Mouse (Mus musculus): Measurements from ENCODE around the gene Uox.

Uox gene

GRCm38 (mm10) chr3:146583908-146584307 lies 13.7 kb downstream of the Uox start:
- DNase-seq (ENCODE audit: low spot score), result no peak

GRCm38 (mm10) chr3:146586616-146587015 lies 16.4 kb downstream of the Uox start:
- DNase-seq (ENCODE audit: low spot score), result peak; percentile 63

- no peak for DNase-seq (ENCODE audit: low spot score)
Observed at GRCm38 (mm10) chr3:146589523-146589922, 19.3 kb downstream of the Uox start.

DNA sequence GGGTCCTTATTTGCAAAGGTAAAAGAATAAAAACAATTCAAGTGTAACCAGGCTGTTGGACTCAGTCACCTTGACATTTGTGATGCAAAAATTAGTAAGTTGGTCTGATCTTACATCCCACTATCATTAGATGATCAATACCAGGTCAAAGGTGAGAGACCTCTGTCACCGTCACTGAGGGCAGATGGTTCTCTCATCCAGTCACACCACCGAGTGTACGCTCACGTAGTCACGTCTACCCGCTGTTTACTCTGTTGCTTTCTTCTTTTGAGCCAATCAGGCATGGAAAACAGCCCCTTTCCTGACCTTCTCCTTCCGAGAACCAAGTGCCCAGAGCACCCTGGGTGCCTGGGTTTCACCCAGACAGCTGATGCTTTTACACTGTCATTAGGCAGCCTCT lies 20.9 kb downstream of the Uox start:
- no peak for DNase-seq (ENCODE audit: low spot score)

DNA sequence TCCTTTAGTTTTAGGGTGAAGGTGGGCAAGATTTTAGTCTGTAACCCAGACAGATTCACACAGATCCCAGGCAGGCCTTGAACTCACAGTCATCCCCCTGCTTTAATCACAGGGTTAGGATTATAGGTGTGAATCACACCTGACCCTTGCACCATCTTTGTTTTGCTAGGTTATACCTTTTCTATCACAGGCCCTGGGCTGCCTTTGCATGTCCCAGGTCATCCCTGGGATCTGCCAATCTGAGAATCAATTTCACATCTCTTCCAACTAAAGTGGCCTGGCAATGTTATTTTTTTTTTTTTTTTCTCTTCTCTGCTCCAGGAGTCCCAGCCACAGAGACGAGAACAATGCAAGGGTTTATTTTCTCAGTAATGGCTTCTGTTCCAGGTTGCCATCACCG lies 21.4 kb downstream of the Uox start:
- DNase-seq (ENCODE audit: low spot score), result no peak

GRCm38 (mm10) chr3:146595440-146595839 lies 25.2 kb downstream of the Uox start:
- no peak for DNase-seq (ENCODE audit: low spot score)

GRCm38 (mm10) chr3:146596387-146596786 lies 26.2 kb downstream of the Uox start:
- no peak for DNase-seq (ENCODE audit: low spot score)

DNA sequence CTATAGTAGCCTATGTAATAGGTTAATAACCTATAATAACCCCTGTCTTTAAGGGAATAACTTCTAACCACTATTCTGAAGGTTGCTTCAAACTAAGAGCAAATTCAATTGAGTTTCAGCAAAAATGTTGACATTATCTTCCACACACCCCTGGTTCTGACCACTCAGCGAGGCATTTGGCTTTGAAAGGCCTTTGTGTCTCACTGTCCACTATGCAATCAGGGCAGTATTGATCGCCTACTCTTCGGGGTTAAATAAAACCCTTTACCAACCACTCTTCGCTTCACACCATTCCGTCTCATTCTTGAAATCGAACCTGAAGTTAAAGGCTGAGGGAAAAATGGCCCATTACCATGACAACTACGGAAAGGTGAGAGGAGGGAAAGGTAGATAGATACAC lies 26.6 kb downstream of the Uox start:
- no peak for DNase-seq (ENCODE audit: low spot score)

DNA sequence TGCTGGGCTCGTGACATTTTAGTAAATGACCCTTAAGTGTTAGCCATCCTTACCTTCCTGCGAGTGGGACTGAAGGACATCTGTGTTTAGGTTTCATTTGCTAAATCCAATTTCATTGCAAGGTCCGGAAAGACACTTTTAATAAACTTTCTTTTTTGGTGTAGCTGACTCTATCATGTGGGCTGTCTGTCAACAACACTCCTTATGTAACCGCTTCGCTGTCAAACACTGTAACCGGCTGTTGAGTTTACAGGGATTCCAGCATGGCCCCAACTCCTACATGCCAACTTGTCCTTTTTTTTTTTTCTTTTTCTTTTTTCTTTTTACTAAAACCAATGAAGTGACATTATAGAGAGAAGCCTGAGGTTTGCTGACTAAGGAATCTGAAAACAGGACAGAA lies 28.2 kb downstream of the Uox start:
- no peak for DNase-seq (ENCODE audit: low spot score)

DNA sequence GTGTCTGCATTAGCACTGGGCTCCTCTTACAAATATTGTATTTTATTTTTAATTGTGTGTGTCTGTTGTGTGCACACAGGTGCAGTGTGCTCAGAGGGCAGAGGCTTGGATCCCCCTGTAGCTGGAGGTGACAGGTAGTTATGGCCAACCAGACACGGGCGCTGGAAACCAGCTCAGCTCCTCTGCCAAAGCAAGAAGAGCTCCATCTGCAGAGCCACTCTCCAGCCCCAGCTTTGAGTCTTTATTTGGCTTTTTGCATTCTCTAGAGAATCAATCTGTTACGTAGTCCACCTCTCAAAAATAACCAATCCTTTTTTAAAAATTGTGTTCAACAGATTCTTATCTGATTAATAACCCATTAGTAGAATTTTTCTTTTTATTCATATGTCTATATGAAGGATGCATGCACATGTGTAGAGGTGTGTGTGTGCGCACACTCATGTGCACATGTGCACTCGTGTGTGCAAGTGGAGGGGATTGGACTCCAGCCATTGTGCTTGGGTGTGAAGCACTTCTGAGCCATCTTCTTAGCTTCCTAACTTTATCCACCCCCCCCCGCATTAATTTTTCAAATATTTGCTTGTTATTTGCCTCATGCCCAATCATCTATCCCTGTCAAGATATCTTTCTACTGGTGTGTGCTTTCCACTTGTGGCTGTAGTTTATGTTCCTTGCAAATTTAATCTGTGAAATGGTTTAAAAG lies 29.1 kb downstream of the Uox start:
- DNase-seq (ENCODE audit: low spot score), result no peak

DNA sequence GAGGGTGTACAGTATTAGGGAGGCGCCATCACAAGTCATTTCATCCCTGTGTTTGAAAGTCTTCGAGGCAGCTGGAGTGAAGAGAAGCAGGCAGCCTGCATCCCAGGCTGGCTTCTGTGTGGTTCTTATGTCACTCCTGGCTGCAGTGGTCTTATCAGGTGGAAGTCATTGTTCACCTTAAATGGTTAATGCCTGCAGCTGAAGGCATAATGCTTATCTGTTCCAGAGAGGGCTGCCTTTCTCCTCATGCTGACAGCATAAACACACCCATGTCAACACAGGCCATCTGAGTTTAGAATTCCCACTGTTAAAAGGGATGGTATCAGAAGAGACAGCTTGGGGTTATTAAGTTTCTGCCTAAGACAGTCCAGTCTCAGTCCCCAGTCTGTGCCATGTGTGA lies 31.0 kb downstream of the Uox start:
- DNase-seq (ENCODE audit: low spot score), result no peak

DNA sequence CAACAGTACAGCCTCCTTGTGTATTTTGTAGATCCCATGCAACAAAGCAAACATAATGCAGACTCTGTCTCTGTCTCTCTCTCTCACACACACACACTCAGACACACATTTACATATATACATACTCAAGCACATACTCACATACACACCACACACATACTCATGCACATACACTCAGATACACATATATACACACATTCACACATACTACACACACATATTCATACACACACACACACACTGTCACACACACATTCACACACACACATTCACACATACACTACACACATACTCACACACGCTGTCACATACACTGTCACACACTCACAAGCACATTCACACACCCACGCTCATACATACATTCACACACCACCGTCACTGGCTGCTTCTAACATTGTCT lies 32.3 kb downstream of the Uox start:
- no peak for DNase-seq (ENCODE audit: low spot score)

GRCm38 (mm10) chr3:146604647-146605046 lies 34.4 kb downstream of the Uox start:
- DNase-seq (ENCODE audit: low spot score), result no peak

DNA sequence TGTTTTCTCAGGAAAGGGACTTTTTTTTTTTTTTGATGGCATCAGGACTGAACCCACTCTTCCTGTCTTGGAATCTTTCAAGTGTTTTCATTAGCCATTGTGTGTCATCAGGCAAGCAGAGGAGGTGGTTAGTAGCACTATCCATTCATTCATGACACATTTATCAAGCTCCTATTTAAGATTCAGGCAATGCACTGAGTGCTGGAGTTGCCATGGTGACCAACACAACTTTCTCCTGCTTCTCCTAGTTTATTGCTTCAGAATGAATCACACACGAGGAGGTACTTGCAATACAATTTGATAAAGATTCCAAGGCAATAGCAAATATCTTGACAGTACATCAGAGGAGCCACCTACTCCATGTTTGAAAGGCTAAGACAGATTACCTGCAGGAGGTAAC lies 37.1 kb downstream of the Uox start:
- no peak for DNase-seq (ENCODE audit: low spot score)

GRCm38 (mm10) chr3:146610322-146610721 lies 40.1 kb downstream of the Uox start:
- DNase-seq (ENCODE audit: low spot score), result no peak

DNA sequence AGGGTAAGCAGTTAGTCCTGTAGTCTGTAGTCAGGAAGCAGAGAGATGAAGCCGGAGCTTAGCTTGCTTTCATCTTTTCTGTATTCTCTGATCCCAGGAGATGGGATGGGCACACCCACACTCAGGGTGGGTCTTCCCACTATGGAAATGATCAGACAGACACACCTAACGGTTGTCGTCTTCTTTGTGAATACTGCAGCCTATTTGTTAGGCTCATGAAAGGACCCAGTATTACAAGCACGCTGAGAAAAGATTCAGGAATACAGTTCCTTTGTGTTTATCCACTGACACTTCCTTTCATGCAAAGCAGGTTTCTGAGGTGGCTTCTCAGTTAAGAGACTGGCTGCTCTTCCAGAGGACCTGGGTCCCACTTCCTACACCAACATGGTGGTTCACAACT lies 41.0 kb downstream of the Uox start:
- DNase-seq (ENCODE audit: low spot score), result no peak

DNA sequence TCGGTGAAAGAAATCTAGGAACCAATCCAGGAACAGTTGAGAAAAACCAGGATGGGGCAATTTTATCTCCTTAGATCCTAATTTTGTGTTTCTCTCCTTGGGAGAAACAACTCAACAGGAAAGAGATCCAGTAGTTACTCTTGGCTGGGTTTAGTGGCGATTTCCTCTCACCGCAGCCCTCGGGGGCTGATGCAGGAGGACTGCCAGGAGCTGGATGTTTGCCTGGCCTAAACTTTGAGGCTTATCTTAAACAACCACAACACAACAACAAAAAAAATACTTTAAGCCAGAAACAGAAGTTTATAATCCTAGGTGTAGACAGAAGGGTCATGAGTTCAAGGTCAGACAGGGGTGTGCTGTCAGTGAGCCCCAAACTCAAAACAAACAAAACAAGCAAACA lies 41.6 kb downstream of the Uox start:
- no peak for DNase-seq (ENCODE audit: low spot score)

GRCm38 (mm10) chr3:146615496-146615895 lies 45.3 kb downstream of the Uox start, which contains the start of gene Dnase2b:
Dnase2b (minus strand) TSS chr3:146615596.
- no peak for DNase-seq (ENCODE audit: low spot score)

- DNase-seq (ENCODE audit: low spot score), result peak; percentile 16
Observed at GRCm38 (mm10) chr3:146616533-146617283, 46.5 kb downstream of the Uox start.

- no peak for DNase-seq (ENCODE audit: low spot score)
Observed at GRCm38 (mm10) chr3:146617946-146618345, 47.7 kb downstream of the Uox start.

DNA sequence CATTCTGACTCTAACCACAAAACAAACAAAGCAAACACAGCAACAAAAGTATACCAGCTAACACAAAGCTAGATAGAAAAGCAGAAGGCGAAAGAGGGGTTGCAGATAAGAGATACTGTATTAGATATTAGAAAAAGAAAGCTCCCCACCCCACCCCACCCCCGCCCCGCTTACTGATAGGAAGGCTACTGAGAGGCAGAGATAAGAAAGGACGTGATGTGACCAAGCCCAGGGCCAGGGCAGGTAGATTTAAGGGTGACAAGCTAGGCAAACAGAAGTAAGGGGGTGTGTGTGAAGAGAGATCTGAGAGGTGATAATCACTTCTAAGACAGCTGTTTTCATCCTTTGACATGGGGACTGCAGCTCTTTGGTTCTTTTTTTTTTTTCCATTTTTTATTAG lies 48.1 kb downstream of the Uox start:
- DNase-seq (ENCODE audit: low spot score), result no peak

DNA sequence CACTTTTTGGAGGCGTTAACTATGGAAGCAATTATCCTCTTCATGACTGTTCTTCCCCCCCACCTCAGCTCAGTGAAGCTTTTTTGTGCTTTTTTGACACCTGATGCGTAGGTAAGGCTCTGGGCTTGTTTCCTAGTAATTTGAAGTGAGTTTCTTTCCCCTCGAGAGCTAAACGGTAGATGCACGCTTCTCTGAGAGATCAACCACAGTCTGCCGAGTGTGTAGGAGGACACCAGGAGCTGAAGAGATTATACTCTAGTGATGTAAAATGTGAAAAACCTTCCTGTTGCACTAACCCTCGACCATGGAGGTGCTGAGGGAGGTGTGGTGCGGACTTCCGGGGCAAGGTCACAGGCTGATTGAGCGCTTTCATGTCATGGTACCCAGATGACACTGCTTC lies 49.9 kb downstream of the Uox start:
- DNase-seq (ENCODE audit: low spot score), result no peak

- DNase-seq (ENCODE audit: low spot score), result peak; percentile 14
Observed at GRCm38 (mm10) chr3:146620555-146621249, 50.5 kb downstream of the Uox start.
